Mouse (Mus musculus): ENCODE measurements around the gene Elobl.
"Not testable (repeated sequence)": the region's sequence is repeated elsewhere in the genome, so short reads cannot be mapped to it uniquely, and the experiment has no call there.

Gene Elobl

GRCm38 (mm10) chr11:88966881-88967361 is at the start of gene Elobl:
Elobl (minus strand) TSS chr11:88966931.
- in situ Hi-C loops (cut with MboI, MseI): no loop called here

DNA sequence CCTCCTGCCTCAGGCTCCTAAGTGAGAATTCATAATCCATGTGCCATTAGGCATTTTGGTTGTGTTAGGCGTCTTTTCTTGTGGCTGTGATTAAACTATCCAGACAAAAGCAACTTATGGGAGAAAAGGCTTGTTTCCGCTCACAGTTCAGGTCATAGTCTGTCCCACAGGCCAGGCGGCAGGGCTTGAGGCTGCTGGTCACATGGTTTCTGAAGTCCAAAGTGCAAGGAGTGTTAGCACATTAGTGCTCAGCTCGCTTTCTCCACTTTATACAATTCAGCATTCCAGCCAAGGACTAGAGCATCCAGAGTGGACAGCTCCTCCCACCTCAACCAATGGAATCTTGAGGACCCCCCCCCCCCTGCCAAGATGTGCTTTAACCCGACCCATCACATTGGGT is 45.5 kb upstream of the Elobl start:
- in situ Hi-C loops (cut with MboI, MseI): no loop called here

GRCm38 (mm10) chr11:89009496-89009895 is 42.8 kb upstream of the Elobl start:
- in situ Hi-C loops (cut with MboI, MseI): no loop called here

- in situ Hi-C loops (cut with MboI, MseI): no loop called here
Observed at GRCm38 (mm10) chr11:89009066-89009465, 42.3 kb upstream of the Elobl start.

GRCm38 (mm10) chr11:89007582-89007981 is 40.9 kb upstream of the Elobl start:
- in situ Hi-C loops (cut with MboI, MseI): no loop called here

DNA sequence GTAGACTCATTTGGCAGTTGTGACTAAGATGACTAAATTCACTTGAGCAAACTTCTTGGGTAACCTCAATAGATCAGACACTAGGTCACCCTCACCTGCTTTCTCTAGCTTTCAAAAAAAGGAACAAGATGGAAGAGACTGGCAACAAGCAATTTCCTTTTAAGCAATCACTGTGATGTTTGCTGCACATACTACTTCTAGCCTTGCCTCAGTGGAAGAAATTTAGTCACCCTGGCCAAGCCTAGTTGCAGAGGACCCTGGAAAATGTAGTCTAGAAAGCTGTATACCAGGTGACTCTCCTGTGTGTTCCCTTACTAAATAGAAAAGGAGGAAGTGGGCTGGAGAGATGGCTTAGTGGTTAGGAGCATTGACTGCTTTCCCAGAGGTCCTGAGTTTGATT is 39.7 kb upstream of the Elobl start:
- in situ Hi-C loops (cut with MboI, MseI): no loop called here

- in situ Hi-C loops (cut with MboI, MseI): no loop called here
Observed at GRCm38 (mm10) chr11:89005473-89005872, 38.7 kb upstream of the Elobl start.

DNA sequence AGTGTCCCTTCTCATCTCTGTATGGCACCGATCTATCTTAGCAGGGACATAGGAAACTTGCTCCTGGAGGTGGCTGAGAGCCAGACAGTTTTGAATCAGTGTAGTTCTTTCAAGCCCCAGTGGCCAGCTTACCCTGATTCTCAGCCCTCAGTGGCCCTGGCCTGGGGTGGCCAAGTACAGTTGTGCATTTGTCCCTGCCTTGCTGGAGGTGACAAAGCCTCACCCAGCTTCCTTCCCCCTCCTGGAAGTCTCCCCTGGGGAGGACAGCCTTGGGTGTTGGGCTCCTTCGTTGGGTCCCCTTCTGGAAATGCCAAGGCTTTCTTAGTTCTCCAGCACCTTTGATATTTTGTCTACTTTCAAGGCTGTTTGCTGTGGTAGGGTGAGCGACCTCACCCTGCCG is 37.0 kb upstream of the Elobl start:
- in situ Hi-C loops (cut with MboI, MseI): no loop called here

GRCm38 (mm10) chr11:89003078-89003477 is 36.3 kb upstream of the Elobl start:
- in situ Hi-C loops (cut with MboI, MseI): no loop called here

DNA sequence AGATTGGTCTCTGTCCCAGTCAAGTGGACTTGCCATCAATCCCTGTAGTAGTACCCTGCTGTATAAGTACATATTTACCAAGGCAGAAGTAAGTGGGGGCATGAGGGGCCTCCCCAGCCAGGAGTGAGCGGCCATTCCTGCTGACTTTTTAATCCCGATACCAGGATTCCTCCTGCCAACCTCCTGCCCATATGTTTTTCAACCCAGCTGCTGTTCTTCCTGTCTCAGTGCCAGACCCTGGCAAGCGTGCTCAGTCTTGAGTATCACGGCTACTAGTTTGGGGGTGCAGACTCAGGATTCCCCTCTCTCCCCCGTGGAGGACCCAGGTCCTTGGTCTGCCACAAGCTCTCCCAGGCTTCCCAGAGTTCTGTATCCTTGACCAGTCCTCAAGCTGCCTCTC is 35.9 kb upstream of the Elobl start:
- in situ Hi-C loops (cut with MboI, MseI): no loop called here

- in situ Hi-C loops (cut with MboI, MseI): no loop called here
Observed at GRCm38 (mm10) chr11:89002068-89002467, 35.3 kb upstream of the Elobl start.

- in situ Hi-C loops (cut with MboI, MseI): no loop called here
Observed at GRCm38 (mm10) chr11:89001569-89001968, 34.8 kb upstream of the Elobl start.

DNA sequence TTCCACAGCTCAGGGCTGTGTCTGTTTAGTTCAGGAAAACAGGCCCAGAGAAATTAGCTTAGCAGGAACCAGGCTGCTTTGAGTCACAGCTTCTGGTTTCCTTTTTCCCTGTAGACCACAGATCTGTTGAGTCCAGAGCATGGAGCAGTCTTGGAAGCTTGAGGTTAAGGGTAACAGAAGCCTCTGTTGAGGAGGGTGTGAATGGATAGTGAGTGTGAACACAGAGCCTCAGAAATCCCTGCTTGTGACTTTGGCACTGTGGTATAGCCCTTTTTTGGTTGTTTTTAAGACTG is 33.7 kb upstream of the Elobl start:
- in situ Hi-C loops (cut with MboI, MseI): no loop called here

- in situ Hi-C loops (cut with MboI, MseI): no loop called here
Observed at GRCm38 (mm10) chr11:88999723-89000526, 33.2 kb upstream of the Elobl start.

DNA sequence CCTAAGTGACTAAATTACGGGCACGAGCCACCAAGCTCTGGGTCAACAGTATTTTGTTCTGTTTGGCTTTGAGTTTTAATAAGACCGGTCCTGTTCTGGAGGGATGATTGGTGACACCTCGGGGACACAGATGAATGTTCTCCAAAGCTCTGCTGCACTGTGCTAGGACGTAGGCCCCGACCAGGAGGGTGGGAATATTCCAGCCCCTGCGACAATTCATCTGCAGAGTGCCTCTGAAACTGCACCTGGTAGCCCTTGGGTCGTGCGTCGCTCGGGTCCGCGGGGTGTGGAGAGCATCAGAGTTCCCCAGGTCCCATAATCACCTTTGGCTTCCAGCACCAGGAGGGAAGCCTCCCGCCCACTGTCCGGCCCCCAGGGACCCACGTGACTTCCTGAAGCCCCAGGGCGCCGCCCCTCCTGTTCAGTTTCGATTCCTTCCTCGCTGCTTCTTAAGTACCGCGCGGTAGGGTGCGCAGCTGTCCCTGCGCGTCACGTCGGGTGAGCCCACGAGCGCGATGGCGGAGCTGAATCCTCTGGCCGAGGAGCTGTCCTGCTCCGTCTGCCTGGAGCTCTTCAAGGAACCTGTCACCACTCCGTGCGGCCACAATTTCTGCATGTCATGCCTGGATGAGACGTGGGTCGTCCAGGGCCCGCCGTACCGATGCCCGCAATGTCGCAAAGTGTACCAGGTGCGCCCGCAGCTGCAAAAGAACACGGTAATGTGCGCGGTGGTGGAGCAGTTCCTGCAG is 32.4 kb upstream of the Elobl start, which contains the start of gene Trim25:
Gene Trim25 (plus strand): TSS at position 403 of the 749 bp plus-strand sequence.
- in situ Hi-C loops (cut with MboI, MseI): no loop called here

DNA sequence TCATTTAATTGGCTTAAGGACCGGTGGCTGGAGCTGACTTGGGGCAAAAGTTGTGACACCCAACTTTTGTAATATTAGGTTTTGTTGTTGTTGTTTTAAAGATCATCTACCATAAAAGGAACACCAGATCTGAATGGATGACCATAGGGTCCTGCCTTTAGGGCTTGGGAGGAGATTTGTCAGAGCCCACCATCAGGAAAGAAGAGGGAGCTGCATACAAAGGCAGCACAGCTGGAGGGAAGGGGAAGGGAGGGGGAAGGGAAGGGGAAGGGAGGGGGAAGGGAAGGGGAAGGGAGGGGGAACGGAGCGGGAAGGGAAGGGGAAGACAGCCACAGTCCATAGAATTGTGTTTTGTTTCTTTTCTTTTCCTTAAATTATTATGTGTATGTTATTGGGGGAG is 31.7 kb upstream of the Elobl start:
- in situ Hi-C loops (cut with MboI, MseI): no loop called here

GRCm38 (mm10) chr11:88997343-88997742 is 30.6 kb upstream of the Elobl start:
- in situ Hi-C loops (cut with MboI, MseI): not testable (repeated sequence)

DNA sequence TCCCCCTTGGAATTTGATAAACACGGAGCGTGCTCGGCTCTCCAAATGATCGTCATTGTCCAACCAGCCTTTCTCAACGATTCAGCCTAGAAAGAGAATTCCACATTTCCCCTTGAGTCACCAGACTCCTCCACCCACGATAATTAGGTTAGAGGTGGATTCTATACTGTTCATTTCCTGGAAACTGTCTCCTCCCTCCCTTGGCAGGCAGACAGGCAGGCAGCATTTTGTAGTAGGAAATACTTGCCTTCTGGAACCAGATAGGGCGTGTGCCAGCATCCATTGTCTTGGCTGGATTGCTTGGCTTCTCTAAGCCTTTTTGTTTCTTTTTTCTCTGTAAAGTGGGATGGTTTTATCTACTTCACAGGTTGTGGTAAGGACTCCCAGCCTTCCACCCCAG is 29.7 kb upstream of the Elobl start:
- in situ Hi-C loops (cut with MboI, MseI): no loop called here

DNA sequence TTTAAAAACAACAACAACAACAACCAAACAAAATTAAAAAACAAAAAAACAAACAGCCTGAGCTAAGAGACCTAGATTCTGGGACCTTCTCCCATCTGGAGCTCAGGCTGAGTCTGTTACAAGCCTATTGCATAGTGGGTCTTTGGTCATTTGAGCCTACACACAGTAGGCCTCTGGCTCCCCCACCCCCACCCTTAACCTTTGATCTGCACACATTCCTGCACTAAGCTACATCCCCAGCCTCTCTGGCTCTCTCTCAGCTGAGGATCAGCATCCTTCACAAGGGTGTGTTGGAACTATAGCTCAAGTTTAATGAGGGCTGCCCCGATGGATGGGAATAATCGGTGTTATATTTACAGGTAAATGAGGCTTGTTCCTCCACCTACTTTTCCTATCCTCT is 28.9 kb upstream of the Elobl start:
- in situ Hi-C loops (cut with MboI, MseI): no loop called here

GRCm38 (mm10) chr11:88994492-88994891 is 27.8 kb upstream of the Elobl start:
- in situ Hi-C loops (cut with MboI, MseI): no loop called here

DNA sequence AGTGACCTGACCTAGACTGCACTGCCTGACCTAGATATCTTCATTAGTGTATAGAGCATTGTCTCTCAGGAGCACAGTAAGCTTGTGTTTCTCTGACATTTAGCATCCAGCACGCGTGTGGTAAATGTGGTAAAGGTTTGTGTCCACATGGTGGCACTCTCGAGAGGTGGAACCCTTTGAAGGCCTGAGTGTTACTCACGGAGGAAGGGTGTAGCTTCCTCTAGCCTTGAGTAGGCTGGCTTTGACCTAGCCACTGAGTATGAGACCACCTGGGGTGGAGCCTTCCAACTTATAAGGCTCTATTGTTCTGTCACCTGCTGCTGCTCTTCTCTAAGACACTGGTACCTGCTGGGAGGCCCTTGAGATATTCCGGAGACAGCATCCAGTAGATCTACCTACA is 26.9 kb upstream of the Elobl start:
- in situ Hi-C loops (cut with MboI, MseI): no loop called here

DNA sequence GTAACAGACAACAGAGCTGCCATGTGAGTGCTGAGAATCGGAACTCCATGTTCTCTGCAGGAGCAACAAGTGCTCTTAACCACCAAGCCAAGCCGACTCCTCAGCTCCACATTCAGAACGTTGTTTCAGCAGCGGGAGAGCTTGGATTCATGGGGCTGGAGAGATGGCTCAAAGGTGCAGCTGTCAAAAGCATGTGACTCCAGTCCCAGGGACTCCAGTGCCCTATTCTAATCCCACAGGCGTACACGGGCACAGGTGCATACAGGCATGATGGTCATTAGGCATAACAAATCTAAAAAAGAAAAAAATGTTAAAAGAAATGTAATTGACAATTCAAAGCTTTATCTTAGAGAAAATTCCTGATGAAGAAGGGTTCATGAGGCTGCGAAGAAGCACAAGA is 26.5 kb upstream of the Elobl start:
- in situ Hi-C loops (cut with MboI, MseI): no loop called here

DNA sequence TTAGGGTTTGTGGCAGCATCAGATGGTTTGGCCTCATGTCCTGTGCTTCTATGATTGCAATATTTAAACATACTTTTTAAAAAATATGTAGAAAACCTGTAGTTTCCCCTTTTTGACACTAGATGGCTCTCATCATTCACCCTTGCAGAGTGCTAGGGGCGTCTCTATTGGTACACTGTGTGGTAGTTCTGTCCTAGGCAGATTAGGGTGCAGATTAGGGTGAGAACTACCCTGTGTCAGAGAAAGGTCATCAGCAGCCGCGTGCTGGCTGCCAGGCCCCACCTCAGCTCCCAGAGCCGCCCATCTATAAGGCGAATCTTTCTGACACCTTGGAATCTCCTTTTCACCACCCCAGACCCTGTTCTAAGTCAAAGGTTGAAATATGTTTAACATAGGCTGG is 22.8 kb upstream of the Elobl start:
- in situ Hi-C loops (cut with MboI, MseI): no loop called here
